9 mouse cellular contexts compared by ENCODE assay signal in genomic region chr4:10896859-10897258, GRCm38 (mm10). TPM values are rescaled to one million over a fixed set of nuclear protein-coding genes. Genes with fewer than 3 reads are reported as not detected.
A peak's percentile ranks its signal among the peaks of the same experiment; 100 is the strongest.
DNase-seq lines count a peak whose midpoint lies in the region; ATAC-seq lines count a peak whose summit lies in the region.
"Had no signal": no experiment of that assay in that cellular context is flagged by ENCODE, and none has a peak within 500 bp of the region (broad histone marks: within the 10 kb centered on the region; RNA-seq: fewer than 3 reads in every experiment).

No protein-coding gene starts in this region.

- no peak overlapping the region for H3K4me3 ChIP-seq in liver, embryonic 11.5 days (ENCODE audit: low read depth, low read length)
- no peak overlapping the region for H3K4me3 ChIP-seq in liver, embryonic 12.5 days
- no peak overlapping the region for H3K4me3 ChIP-seq in hindbrain, embryonic 15.5 days
- H3K4me3 ChIP-seq in neural tube, embryonic 12.5 days: no peak overlapping the region
- H3K4me3 ChIP-seq: megakaryocyte, embryonic 14.5 days had no signal

- H3K27me3 ChIP-seq in liver, embryonic 11.5 days (replicated peaks; ENCODE audit: control insufficient read depth, insufficient read depth, low read length): no peaks in the 10 kb centered on the region
- H3K27me3 ChIP-seq in liver, embryonic 12.5 days (replicated peaks): no peaks in the 10 kb centered on the region
- no peaks in the 10 kb centered on the region for H3K27me3 ChIP-seq in hindbrain, embryonic 15.5 days
- no peaks in the 10 kb centered on the region for H3K27me3 ChIP-seq in neural tube, embryonic 12.5 days (replicated peaks)
- H3K27me3 ChIP-seq: megakaryocyte, embryonic 14.5 days had no signal

- peak; percentile 56; the same call in 1 of the 2 replicates for ATAC-seq in liver, embryonic 11.5 days (replicated peaks; ENCODE audit: low FRiP score)
- no peak for ATAC-seq in liver, embryonic 12.5 days
- ATAC-seq in activated CD4-positive, CD25-positive, alpha-beta regulatory T cell, adult 4 months: peak; percentile 91
- ATAC-seq in hindbrain, embryonic 15.5 days (ENCODE audit: low FRiP score, low read depth): peak; percentile 83
- ATAC-seq in neural tube, embryonic 12.5 days (ENCODE audit: low FRiP score, low read depth): peak; percentile 56; the same call in 1 of the 2 replicates

- DNase-seq in liver, embryonic 11.5 days (ENCODE audit: low spot score): no peak
- no peak for DNase-seq in c-Kit-positive CD71-positive TER-119-positive erythroid progenitor cells, embryonic 14.5 days (ENCODE audit: low spot score)
- no peak for DNase-seq in adrenal gland, postnatal 10 days
- DNase-seq in heart, postnatal 25 days (ENCODE audit: low spot score): no peak

- intact Hi-C loops in heart, postnatal 25 days (cut with DNase I): no loop called here

- H3K4me1 ChIP-seq in liver, embryonic 11.5 days (replicated peaks; ENCODE audit: control insufficient read depth, insufficient read depth, low read length): no peaks in the 10 kb centered on the region
- H3K4me1 ChIP-seq in liver, embryonic 12.5 days: no peaks in the 10 kb centered on the region
- no peaks in the 10 kb centered on the region for H3K4me1 ChIP-seq in hindbrain, embryonic 15.5 days (replicated peaks)
- H3K4me1 ChIP-seq in neural tube, embryonic 12.5 days: no peaks in the 10 kb centered on the region

- no peak overlapping the region for H3K4me2 ChIP-seq in liver, embryonic 11.5 days
- no peak overlapping the region for H3K4me2 ChIP-seq in liver, embryonic 12.5 days
- no peak overlapping the region for H3K4me2 ChIP-seq in hindbrain, embryonic 15.5 days
- no peak overlapping the region for H3K4me2 ChIP-seq in neural tube, embryonic 12.5 days (replicated peaks)

- no peak overlapping the region for H3K27ac ChIP-seq in liver, embryonic 11.5 days (ENCODE audit: low read depth, low read length)
- H3K27ac ChIP-seq in liver, embryonic 12.5 days: no peak overlapping the region
- no peak overlapping the region for H3K27ac ChIP-seq in hindbrain, embryonic 15.5 days (replicated peaks)
- no peak overlapping the region for H3K27ac ChIP-seq in neural tube, embryonic 12.5 days

- peaks cover 7% of the 10 kb centered on the region; the same call in 1 of the 2 replicates for H3K36me3 ChIP-seq in liver, embryonic 11.5 days (ENCODE audit: control insufficient read depth, insufficient read depth, low read length)
- H3K36me3 ChIP-seq in liver, embryonic 12.5 days: peaks cover 24% of the 10 kb centered on the region
- H3K36me3 ChIP-seq in hindbrain, embryonic 15.5 days: peaks cover 20% of the 10 kb centered on the region
- peaks cover 13% of the 10 kb centered on the region for H3K36me3 ChIP-seq in neural tube, embryonic 12.5 days

- H3K9ac ChIP-seq in liver, embryonic 11.5 days (ENCODE audit: low read depth, low read length): no peak overlapping the region
- H3K9ac ChIP-seq in liver, embryonic 12.5 days: no peak overlapping the region
- no peak overlapping the region for H3K9ac ChIP-seq in hindbrain, embryonic 15.5 days
- no peak overlapping the region for H3K9ac ChIP-seq in neural tube, embryonic 12.5 days

- H3K9me3 ChIP-seq in liver, embryonic 11.5 days (ENCODE audit: control insufficient read depth, low read length): no peaks in the 10 kb centered on the region
- no peaks in the 10 kb centered on the region for H3K9me3 ChIP-seq in liver, embryonic 12.5 days (replicated peaks)
- no peaks in the 10 kb centered on the region for H3K9me3 ChIP-seq in hindbrain, embryonic 15.5 days
- no peaks in the 10 kb centered on the region for H3K9me3 ChIP-seq in neural tube, embryonic 12.5 days
- H3K9me3 ChIP-seq: megakaryocyte, embryonic 14.5 days had no signal

RNA-seq across cellular contexts. Expression of gene 2610301B20Rik, which starts 22.6 kb away (rescaled TPM):
- polyA plus RNA-seq in liver, embryonic 11.5 days (2014; fragmentation: Nextera tagmentation; extraction: Ambion mirVana): 19.9 and 26.0 TPM in 2 replicates
- 15.0 and 15.8 TPM in 2 replicates for polyA plus RNA-seq in liver, embryonic 12.5 days (2016; fragmentation: Nextera tagmentation; extraction: Ambion mirVana)
- polyA plus RNA-seq in activated CD4-positive, CD25-positive, alpha-beta regulatory T cell, adult 4 months (2017; shearing (Covaris generic)): 10 to 100 TPM in 1 of 2 experiments, 1 to 10 TPM in 1; 9.6 to 10.4 TPM
- polyA plus RNA-seq in hindbrain, embryonic 15.5 days (2015; fragmentation: Nextera tagmentation; extraction: Ambion mirVana): 41.5 and 42.5 TPM in 2 replicates
- polyA plus RNA-seq in neural tube, embryonic 12.5 days (2016; fragmentation: Nextera tagmentation; extraction: Ambion mirVana): 38.0 and 42.8 TPM in 2 replicates
- 10 to 100 TPM; 15.2 to 16.6 TPM for total RNA-seq in adrenal gland, postnatal 10 days (2021)
- 1 to 10 TPM; 5.2 to 5.7 TPM for total RNA-seq in heart, postnatal 25 days (2021)
